Mouse (Mus musculus) regulatory T cell (primary cell): Measurements from ENCODE around the gene Obscn.
"Not testable (repeated sequence)": the region's sequence is repeated elsewhere in the genome, so short reads cannot be mapped to it uniquely, and the experiment has no call there.

Experiments
- in situ Hi-C: fragments of 300-600 bp; cut with MboI, MseI; formaldehyde crosslinking; loops from one replicate; pipeline ENCODE4 v1.15.1; 2025; ENCODE audit warnings: high pct_unique_total_duplicates

The Obscn gene

DNA sequence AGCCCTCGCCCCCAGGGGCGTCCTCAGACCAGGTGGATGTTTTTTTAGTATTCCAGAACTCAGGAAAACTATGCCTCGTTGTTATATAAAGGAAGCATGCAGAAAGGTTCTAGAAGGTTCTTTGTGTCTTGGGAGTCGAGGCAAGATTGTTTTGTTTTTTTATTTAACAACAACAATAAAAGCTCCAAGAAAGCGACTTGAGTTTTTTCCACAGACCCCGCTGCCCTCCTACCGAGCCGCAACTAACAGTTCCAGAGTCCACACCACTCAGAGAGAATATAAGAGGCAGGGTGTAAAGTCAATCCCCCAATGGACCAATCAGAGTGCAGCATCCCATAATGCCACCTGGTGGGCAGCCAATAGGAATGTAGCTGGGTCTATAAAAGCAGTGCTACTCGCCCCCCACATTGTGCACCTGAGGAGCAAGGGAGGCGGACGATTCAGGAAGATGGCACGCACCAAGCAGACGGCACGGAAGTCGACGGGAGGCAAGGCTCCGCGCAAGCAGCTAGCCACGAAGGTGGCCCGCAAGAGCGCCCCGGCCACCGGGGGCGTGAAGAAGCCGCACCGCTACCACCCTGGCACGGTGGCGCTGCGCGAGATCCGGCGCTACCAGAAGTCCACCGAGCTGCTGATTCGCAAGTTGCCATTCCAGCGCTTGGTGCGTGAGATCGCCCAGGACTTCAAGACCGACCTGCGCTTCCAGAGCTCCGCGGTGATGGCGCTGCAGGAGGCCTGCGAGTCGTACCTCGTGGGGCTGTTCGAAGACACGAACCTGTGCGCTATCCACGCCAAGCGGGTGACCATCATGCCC is 174.6 kb downstream of the Obscn start:
- in situ Hi-C loops, result no loop called here

DNA sequence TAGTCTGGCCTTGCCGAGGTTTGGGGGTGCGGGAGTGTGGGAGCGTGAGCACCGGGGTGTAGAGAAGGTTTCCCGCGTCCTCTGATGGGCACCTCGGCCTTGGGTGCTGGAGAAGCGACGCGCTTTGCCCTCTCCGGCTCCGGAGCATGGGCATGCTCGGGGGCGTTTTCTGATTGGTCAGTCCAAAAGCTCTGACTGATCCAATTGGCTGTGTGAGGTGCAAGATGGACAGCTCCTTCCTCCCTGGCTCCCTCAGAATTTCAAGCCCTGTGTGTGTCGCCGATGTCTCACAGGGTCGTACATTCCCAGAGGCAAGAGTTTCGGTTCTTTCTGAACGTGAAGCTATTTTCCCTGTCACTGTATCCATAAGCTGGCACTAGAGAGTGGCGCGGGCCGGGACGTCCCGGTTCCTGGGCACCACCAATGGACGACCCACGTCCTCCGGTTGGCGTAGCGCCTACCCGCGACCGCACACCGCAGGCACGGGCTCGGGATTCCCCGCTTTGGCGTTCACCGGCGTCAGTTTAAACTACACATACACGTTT is 176.2 kb downstream of the Obscn start:
- in situ Hi-C loops, result no loop called here

DNA sequence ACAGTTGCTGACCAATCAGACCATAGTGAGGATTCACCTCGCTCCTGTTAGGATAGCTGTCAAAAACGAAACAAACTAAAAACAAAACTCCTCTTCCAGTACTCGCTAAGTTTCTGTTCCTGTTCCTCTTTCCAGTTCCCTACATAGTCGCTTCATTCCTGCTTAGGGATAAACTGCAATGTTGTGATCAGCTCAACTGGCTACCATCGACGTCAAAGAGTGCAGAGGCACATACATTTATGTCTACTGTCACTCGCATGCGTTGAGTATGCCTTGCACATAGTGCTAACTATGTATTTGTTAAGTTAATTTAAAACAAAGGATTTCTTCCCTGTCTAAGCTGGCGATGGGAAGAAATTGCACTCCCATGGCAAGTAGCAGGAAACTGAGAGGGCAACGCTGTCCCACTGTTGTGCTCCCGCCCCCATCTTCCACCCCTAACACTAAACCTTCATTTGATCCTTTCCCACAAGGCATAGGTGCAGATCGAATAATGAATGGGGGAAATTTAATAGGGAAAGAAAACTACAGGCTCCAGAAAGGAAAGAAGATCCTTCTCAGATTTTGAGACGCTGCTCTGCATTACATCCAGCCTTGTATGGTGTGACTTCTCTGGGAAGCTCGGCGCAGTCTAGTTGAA is 176.9 kb downstream of the Obscn start:
- in situ Hi-C loops, result no loop called here

DNA sequence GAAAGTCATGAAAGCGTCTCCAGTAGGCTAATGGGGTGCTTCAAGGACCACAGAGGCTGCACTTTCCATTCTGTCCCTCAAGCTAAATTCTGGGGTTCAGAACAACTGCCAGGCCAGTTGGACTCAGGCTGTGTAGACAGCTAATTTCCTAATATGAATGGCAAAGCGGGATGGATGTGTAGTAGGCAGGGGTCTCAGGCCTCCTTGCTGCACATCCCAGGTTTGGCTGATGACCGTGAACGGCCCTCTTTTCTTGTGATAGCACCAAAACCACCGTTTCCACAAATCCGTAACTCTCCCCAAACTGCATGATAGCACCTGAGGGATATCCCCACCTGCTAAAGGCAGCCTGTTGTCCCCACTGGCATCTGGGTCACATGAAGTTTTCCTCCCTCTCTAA is 177.7 kb downstream of the Obscn start:
- in situ Hi-C loops, result no loop called here

DNA sequence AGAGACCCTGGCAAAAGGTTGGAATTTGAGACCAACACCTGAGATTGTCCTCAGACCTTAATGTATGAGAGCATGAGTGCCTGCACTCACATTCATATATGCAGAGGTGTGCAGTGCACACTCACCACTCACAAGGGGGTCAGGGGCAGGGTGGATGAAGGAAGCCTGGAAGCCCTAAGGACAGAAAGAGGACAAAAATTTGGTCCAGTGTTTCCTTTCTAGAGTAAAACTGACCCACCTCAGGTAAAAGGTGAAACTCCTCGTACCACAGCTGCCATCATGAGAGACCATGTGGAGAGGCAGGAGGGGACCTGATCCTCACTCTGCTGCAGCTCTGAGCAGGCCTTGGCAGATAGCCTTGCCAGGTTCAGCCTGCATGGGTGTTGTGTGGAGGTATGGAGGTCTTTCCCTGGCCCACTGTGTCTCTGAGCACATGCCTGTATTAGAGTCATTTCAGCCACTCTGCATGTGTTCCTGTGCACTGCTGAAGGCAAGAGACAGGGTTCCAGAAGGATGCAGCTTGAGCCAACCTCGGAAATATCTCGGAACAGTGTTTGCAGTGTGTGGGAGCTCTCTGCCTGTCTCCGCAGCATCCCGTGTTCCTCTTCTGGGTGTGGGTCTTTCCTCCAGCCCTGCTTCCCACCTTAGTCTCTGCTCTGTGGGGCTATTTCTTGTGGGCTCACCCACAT is 178.8 kb downstream of the Obscn start:
- in situ Hi-C loops, result no loop called here

DNA sequence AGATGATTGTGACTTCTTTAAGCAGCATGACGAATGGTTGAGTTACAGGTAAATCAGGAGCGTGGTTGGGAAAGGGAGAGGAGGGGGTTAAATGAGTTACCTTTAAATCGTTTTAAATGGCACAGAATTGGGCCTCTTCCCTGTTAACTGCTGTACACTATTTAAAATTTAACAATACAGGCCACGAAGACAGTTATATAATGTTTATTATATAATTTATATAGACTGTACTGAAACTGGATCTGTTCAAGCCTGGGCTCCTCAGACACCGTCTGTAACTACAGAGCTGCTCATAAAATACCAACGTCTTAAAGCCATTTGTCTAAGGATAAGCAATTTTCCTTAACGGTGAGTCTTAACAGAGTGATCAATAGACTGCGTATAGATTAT is 180.3 kb downstream of the Obscn start:
- in situ Hi-C loops, result no loop called here

DNA sequence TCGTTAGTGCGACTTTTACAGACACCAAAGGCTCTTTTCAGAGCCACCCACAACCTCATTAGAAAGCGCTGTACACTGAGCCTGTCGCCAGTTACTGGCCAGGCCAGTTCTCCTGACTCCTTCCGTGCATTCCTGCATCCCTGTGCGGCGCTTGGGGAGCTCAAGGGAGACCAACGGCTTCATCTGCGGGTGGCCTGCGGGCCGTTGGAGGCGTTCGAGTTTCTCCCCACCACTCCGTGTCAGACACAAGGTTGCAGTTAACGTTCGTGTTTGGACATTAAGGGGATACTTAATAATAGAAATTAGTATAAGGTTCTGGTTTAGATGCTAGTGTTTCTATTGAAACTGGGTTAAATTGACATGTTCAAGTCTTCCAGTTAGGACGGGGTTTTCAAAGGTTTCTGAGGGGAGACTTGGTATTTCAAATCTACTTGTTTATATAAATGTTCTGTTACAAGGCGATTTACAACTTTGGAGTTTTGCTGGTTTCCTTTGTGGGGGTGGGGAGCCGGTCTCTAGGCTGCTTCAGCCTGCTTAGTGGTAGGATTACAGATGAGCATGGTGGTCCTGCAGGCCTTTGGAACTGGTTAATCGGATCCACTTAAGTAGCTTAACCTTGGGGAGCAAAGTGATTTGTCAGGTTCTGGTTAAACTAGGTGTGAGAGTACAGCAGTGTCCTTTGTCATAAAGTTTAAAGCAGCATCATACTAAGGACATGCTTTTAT is 180.9 kb downstream of the Obscn start:
- in situ Hi-C loops, result no loop called here

DNA sequence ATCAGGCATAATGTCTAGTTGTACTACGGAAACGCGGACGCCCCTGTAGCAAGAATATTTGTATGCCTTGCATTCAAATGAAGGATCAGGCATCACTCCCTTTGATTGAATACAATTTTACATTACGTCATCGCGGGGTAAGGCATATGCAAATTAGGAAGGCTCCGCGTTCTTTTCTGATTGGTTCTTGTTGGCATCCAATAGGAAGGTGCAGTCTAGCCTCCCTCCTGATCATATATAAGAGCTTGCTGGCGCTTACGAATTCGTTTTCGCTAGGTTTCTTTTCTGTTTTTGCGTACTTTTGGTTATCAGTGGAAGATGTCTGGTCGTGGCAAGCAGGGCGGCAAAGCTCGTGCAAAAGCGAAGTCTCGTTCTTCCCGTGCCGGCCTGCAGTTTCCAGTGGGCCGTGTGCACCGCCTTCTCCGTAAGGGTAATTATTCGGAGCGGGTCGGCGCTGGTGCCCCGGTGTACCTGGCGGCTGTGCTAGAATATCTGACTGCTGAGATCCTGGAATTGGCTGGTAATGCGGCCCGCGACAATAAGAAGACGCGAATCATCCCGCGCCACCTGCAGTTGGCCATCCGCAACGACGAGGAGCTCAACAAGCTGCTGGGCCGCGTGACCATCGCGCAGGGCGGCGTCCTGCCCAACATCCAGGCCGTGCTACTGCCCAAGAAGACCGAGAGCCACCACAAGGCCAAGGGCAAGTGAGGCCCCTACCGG is 181.6 kb downstream of the Obscn start, which contains the start of the genes Hist3h2a and Trim17:
Hist3h2a (plus strand) TSS at position 266 of the 723 bp plus-strand sequence.
Trim17 (plus strand) TSS at position 266 of the 723 bp plus-strand sequence.
- in situ Hi-C loops, result no loop called here

DNA sequence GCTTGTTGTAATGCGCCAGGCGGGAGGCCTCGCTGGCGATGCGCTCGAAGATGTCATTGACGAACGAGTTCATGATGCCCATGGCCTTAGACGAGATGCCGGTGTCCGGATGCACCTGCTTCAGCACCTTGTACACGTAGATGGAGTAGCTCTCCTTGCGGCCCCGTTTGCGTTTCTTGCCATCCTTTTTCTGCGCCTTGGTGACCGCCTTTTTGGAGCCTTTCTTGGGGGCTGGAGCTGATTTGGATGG is 182.1 kb downstream of the Obscn start:
- in situ Hi-C loops, result not testable (repeated sequence)

DNA sequence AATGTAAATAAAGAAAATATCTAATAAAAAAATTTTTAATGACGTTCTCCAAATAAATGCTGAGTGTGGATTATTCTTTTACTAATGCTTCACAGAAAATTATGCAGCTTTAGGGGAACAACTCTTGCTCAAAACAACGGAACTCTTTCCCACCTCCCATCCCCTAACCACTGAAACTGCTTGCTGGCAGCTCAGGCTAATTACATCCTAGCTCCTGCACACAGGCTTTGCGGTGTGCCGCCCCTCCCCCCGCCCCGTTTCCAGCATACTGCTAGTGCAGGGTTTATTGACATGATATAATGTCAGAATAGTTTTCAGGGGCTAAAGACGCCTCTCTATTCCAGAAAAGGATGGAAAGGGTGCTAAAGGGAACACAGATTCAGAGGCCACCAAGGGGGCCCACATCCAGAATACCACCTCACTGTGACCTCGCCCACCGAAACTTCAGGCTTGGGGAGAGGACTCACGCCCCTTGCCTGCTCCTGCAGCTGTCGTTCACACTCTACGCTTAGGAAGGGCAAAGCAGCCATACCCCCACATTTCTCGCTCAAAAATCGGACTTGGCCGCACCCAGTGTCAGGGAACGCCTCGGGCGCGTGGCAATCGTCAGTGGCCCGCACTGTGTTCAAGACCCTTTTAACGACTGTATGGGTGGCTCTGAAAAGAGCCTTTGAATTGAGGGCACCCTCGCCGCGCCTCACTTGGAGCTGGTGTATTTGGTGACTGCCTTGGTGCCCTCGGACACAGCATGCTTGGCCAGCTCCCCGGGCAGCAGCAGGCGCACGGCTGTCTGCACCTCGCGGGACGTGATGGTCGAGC is 182.6 kb downstream of the Obscn start:
- in situ Hi-C loops, result no loop called here

DNA sequence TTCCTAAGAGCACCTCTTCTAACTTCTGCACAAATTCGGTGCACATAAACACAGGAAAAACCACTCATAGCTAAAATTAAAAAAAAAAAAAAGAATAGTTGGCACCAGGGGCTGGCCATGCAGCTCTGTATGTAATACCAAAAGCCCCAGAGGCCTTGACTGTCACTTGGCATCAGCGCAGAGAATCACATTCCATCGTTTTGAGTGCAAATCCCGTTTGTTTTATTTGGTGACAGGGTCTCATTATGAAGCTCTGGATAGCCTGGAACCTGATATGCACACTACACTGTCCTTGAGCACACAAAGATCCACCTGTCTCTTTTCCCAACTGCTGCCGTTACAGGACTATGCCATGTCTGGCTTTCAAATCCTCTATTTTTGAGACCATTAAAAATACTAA is 185.0 kb downstream of the Obscn start:
- in situ Hi-C loops, result no loop called here

DNA sequence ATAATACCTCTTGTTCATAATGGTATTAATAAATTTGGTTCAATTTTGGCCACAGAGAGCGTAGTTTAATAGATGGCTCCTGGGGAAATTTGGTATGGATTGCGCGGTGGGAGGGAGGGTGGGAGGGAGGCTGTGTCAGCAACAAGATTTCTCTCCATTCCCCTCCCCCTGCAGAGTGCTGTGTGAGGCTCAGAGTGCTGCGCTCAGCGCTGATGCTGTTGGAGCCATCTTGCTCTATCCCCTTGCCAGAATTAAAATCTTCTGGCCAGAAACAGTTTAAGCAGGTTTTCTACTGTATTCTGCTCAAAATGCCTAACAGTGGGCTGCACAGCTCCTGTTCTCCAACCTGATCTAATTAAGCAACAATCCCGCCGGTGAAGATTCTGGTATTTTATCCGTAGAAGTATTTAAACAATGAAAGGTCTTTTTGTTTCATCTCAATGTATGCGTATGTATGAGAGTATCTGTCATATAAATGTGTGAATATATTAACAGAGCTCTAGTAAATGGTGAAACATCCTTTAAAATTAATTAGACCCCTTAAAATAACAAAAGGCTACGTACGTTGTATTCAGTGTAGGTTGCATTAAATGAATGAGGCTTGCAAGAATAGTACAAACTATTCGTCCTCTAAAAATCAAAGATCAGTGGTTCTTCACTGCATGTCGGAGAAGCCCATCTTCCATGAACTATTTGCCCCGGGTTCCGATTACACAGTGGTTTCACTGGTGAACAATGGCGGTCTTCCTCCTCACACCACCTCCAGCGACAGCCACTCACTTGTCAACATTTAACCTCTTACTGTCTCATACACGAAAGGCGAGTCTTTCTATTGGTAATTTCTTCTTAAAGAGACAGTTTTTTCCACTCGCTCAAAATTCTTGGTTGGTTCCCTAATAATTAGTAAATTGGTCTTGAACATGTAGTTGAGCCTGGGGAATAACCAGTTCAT is 186.4 kb downstream of the Obscn start:
- in situ Hi-C loops, result no loop called here

DNA sequence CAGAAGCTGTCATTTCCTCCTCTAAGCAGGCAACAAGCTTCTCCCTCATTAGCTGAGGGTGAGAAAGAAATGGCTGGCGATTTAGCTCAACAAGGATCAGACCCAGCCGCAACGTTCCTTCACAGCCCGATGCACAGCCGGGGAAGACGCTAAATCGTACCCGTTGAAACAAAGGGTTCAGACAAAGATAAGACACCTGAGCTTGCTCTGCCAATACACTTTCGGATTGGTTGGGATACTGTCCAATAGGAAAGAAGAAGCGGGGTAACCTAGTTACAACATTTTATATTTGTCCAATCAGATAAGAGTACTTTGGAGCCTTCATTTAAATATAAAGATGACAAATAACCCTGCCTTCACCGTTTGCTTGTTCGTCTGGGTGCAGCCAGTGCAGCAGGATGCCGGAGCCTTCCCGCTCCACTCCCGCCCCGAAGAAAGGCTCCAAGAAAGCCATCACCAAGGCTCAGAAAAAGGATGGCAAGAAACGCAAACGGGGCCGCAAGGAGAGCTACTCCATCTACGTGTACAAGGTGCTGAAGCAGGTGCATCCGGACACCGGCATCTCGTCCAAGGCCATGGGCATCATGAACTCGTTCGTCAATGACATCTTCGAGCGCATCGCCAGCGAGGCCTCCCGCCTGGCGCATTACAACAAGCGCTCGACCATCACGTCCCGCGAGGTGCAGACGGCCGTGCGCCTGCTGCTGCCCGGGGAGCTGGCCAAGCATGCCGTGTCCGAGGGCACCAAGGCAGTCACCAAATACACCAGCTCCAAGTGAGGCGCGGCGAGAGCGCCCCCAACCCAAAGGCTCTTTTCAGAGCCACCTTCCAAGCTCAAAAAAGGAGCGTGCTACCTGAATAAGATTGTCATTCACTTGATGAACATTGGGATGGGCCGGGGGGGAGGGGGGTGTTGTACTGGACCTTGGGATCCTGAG is 187.4 kb downstream of the Obscn start, which contains the start of gene Hist3h2ba:
Hist3h2ba (plus strand) TSS at position 379 of the 938 bp plus-strand sequence.
- in situ Hi-C loops, result no loop called here

DNA sequence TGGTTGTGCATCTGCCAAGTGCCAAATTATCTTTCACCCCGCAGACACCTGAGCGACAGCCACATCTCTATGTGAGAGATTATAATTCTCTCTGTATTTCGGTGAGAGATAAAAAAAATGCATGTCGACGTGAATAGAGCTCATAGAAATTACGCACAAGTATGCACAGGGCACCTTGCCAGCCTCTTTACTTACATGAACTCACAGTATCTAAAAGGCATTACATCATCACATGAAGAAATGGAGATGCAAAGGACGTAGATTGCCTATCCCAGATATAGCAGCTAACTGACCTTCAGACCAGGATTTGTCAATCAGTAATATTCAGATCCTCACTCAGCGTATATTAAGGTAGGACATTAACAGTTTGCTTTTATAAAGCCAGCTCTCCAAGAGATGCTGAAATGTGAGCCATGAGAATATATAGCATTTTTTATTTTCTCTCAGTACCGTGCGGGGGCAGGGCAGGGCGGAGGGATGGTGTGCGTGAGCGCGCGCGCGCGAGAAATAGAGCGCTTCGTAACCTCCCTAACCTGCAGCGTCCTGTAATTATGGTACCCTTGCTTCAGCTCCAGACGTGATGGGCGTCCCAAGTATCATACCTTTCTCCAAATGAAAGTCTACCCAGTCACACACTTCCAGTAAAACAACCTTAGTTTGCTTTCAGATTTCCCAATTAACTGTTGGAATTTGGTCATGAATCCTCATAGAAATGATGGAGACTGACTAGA is 188.2 kb downstream of the Obscn start:
- in situ Hi-C loops, result no loop called here

DNA sequence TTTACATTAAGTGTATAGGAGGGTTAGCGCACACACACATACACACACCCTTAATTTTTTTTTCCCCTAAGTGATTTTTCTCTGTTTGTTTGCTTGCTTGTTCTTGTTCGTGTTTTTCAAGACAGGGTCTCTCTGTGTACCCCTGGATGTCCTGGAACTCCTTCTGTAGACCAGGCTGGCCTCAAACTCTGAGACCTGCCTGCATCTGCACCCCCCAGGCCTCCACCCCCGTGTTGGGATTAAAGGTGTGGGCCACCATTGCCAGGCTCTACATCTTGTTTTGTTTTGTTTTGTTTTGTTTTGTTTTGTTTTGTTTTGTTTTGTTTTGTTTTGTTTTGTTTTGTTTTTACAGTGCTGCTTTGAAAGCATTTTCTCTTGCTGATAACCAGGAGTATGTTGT is 188.9 kb downstream of the Obscn start:
- in situ Hi-C loops, result no loop called here
